Mouse (Mus musculus) forebrain, embryonic 11.5 days (tissue): ENCODE results near the gene Synpr. TPM values are rescaled to one million over a fixed set of nuclear protein-coding genes. Genes with fewer than 3 reads are reported as not detected.

ENCODE experiments used
- ATAC-seq: fragments of 200-750 bp; cut with Nextera tagmentation; replicated peaks from 2 replicates; pipeline ENCODE4 v1.8.0; 2017; ENCODE audit warnings: moderate TSS enrichment; ENCODE audit not compliant: low FRiP score
- DNase-seq: peaks from one replicate; pipeline ENCODE4 v3.0.0-alpha.2; 2017; ENCODE audit warnings: low spot score
- H3K27ac ChIP-seq: fragments of 300-500 bp; sonication (generic); 2 replicates; pipeline ENCODE4 v1.5.1; 2014; ENCODE audit warnings: low read depth, low read length
- H3K27me3 ChIP-seq: fragments of 300-500 bp; sonication (generic); 2 replicates; pipeline ENCODE4 v1.6.1; 2014; ENCODE audit warnings: mild to moderate bottlenecking, low read length, mixed read lengths; ENCODE audit not compliant: control insufficient read depth, insufficient read depth
- H3K36me3 ChIP-seq: fragments of 300-500 bp; sonication (generic); 2 replicates; pipeline ENCODE4 v1.6.1; 2014; ENCODE audit warnings: mild to moderate bottlenecking, low read length, moderate library complexity, mixed read lengths; ENCODE audit not compliant: control insufficient read depth, insufficient read depth
- H3K4me1 ChIP-seq: fragments of 300-500 bp; sonication (generic); replicated peaks from 2 replicates; pipeline ENCODE4 v1.6.1; 2014; ENCODE audit warnings: low read length, mixed read lengths; ENCODE audit not compliant: control insufficient read depth, insufficient read depth
- H3K4me2 ChIP-seq: fragments of 300-500 bp; sonication (generic); 2 replicates; pipeline ENCODE4 v1.6.1; 2014; ENCODE audit warnings: low read depth, mild to moderate bottlenecking, low read length, moderate library complexity, mixed read lengths; ENCODE audit not compliant: severe bottlenecking
- H3K4me3 ChIP-seq: fragments of 300-500 bp; sonication (generic); 2 replicates; pipeline ENCODE4 v1.5.1; 2014; ENCODE audit warnings: low read depth, low read length
- H3K9ac ChIP-seq: fragments of 300-500 bp; sonication (generic); 2 replicates; pipeline ENCODE4 v1.6.1; 2014; ENCODE audit warnings: low read length
- H3K9me3 ChIP-seq: fragments of 300-500 bp; sonication (generic); 2 replicates; pipeline ENCODE4 v1.6.1; 2016; ENCODE audit warnings: low read length, mixed read lengths; ENCODE audit not compliant: control insufficient read depth
- WGBS: fragments of 180-500 bp; shearing (Covaris S2); extraction: QIAGEN DNeasy Blood & Tissue Kit; methylation state at CpG from one replicate; pipeline ENCODE4 v1.1.7; 2014; 5-methylcytosine and 5-hydroxymethylcytosine counted together
- polyA plus RNA-seq: library from polyadenylated mRNA; unstranded; fragments of >200 nt; fragmentation: Nextera tagmentation; extraction: Ambion mirVana; gene quantifications from 2 replicates; pipeline ENCODE4 v1.2.1, GENCODE M21; 2014

Gene Synpr
- polyA plus RNA-seq, 1 experiment from 2014 or later = 5.4 TPM

DNA sequence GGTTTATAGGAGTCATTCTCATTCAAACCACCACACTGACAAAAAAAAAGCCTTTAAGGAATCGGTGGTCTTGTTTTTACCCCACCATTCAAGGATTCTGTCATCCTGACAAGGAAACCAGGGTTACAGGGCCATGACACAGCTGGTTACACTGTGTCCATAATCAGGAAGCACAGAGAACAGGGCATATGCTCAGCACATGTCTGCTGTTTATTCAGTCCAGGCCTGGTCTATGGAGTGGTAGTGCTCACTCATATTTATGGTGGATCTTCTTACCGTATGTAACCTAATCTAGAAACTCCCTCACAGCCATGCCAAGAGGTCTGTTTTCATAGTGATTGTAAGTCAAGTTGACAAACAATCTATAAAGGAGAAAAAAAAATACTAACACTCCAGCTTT, 293.5 kb downstream of the Synpr start:
- Histone ChIP-seq H3K4me2 (no peak overlapping the region), H3K4me3 (no peak overlapping the region), H3K36me3 (no peaks in the 10 kb centered on the region), H3K4me1 (no peaks in the 10 kb centered on the region), H3K9me3 (no peaks in the 10 kb centered on the region), H3K27ac (no peak overlapping the region), H3K9ac (no peak overlapping the region), H3K27me3 (no peaks in the 10 kb centered on the region)
- WGBS = 85% methylated on average over 2 of the region's 2 CpGs
- no peak for ATAC-seq
- DNase-seq = no peak

DNA sequence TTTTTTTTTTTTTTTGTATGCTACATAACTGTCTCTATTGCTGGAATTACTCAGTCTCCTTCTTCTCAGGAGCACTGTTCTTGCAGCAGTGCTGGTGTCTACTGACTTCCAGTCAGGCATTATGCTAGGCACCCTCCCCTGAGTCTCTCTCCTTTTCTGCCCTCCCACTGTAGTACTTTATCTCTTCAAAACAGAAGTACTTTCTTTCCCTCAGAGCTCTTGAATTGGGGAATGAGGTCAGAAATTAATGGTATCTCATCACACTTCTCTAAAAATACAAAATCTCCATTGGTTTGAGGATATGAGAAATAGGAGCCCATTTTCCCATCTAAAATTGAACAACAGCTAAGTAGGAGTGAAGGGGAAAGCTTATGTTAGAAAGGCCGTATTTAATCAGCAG, 294.2 kb downstream of the Synpr start:
- H3K4me3 ChIP-seq = no peak overlapping the region
- WGBS = 71% methylated on average over 1 of the region's 1 CpGs

DNA sequence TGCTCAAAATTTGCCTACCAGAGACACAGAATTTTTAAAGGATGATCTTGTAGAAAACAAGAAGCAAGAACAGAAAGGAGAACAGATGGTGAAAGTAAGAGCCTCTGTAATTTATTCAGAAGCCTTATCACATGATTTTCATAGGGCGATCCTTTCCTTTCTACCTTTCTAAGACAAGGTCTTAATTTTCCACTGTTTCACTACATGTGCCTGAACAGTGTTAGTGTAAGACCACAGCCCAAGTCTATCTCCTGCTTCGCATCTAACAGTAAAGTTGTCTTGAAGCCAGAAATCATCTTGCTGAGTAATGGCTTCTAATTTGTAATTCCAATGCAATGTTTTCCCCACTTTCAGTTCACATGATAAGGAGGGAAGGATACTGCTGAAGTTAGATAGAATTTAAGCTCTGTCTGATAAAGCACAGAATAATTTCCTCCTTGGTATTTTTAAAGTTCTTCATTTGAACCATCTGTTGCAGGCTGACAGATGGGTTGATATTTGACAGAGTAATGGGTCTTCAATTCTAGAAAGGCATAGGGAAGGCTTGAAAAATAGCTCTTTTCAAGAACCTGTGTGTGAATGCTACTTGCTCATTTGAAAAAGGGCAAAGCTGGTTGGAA, 308.9 kb downstream of the Synpr start:
- H3K27me3 ChIP-seq = no peaks in the 10 kb centered on the region
- no peak overlapping the region for H3K9ac ChIP-seq
- no peaks in the 10 kb centered on the region for H3K4me1 ChIP-seq
- H3K36me3 ChIP-seq = no peaks in the 10 kb centered on the region
- no peak overlapping the region for H3K27ac ChIP-seq
- H3K4me2 ChIP-seq = no peak overlapping the region
- no peaks in the 10 kb centered on the region for H3K9me3 ChIP-seq
- WGBS = 98% methylated on average over 2 of the region's 2 CpGs
- DNase-seq (no peak), ATAC-seq (no peak)
- H3K4me3 ChIP-seq = no peak overlapping the region

More for the DNA sequence above, 294.2 kb downstream of the Synpr start:
- no peak for DNase-seq
- Histone ChIP-seq H3K27me3 (no peaks in the 10 kb centered on the region), H3K36me3 (no peaks in the 10 kb centered on the region), H3K4me1 (no peaks in the 10 kb centered on the region), H3K27ac (no peak overlapping the region), H3K9ac (no peak overlapping the region), H3K4me2 (no peak overlapping the region), H3K9me3 (no peaks in the 10 kb centered on the region)
- ATAC-seq = no peak

DNA sequence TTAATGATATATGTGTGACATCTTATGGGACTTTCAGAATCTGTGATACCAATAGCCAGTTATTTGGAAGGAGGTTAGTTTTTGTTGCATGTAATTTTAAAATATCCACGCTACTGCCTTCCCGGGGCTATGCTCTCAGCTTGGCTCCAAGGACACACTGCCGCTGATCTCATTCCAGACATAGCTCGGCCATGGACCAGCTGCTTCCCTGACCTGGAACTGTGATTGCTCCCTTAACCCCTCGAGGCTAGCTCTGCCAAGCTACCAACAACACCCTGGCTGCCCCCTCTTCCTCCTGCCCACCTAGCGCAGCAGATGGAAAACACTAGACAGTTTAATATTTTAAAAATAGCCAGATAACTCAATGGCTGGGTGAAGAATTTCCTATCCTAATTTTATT, 311.7 kb downstream of the Synpr start:
- no peak overlapping the region for H3K9ac ChIP-seq
- H3K4me1 ChIP-seq = no peaks in the 10 kb centered on the region
- H3K36me3 ChIP-seq = no peaks in the 10 kb centered on the region
- H3K27ac ChIP-seq = no peak overlapping the region
- no peak for ATAC-seq
- H3K4me2 ChIP-seq = no peak overlapping the region
- no peaks in the 10 kb centered on the region for H3K27me3 ChIP-seq
- no peaks in the 10 kb centered on the region for H3K9me3 ChIP-seq
- WGBS = 78% methylated on average over 6 of the region's 6 CpGs
- no peak for DNase-seq
- H3K4me3 ChIP-seq = no peak overlapping the region

DNA sequence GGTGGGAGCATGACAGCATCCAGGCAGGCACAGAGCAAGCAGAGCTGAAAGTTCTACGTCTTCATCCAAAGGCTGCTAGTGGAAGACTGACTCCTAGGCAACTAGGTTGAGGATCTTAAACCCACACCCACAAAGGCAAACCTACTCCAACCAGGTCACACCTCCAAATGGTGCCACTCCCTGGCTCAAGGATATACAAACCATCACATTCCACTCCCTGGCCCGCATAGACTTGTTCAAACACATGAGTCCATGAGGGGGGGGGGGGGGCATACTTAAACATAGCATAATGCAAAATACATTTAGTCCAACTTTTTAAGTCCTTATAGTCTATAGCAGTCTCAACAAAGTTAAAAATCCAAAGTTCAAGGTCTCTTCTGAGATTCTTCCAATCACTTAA, 312.6 kb downstream of the Synpr start:
- ATAC-seq (no peak), DNase-seq (no peak)
- Histone ChIP-seq H3K4me1 (no peaks in the 10 kb centered on the region), H3K4me2 (no peak overlapping the region), H3K4me3 (no peak overlapping the region), H3K36me3 (no peaks in the 10 kb centered on the region), H3K27ac (no peak overlapping the region), H3K9ac (no peak overlapping the region), H3K27me3 (no peaks in the 10 kb centered on the region), H3K9me3 (no peaks in the 10 kb centered on the region)
- WGBS = 90% methylated on average over 2 of the region's 2 CpGs

DNA sequence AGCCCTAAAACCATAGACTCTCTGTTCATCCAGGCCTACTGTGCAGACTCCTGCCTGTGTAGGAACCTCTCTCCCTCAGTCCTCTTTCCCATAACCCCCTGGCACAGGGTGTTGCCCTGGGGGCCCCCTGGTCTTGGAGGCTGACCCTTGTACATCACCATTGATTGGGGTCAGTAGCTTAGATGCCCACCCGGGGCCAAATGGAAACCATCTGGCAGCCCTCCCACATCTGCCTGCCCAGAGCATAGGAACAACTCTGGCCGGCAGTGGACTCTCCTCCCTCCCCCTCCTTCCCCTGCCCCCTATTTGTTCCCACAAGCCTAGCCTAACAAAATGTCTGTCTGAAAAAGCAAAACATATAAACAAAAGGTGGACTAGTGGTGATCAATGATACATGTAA, 336.0 kb downstream of the Synpr start:
- ATAC-seq = no peak
- no peak overlapping the region for H3K9ac ChIP-seq
- no peaks in the 10 kb centered on the region for H3K9me3 ChIP-seq
- no peaks in the 10 kb centered on the region for H3K36me3 ChIP-seq
- H3K4me2 ChIP-seq = no peak overlapping the region
- DNase-seq = no peak
- H3K27ac ChIP-seq = no peak overlapping the region
- H3K4me3 ChIP-seq = no peak overlapping the region
- no peaks in the 10 kb centered on the region for H3K4me1 ChIP-seq
- 54% methylated on average over 2 of the region's 2 CpGs for WGBS
- H3K27me3 ChIP-seq = no peaks in the 10 kb centered on the region

DNA sequence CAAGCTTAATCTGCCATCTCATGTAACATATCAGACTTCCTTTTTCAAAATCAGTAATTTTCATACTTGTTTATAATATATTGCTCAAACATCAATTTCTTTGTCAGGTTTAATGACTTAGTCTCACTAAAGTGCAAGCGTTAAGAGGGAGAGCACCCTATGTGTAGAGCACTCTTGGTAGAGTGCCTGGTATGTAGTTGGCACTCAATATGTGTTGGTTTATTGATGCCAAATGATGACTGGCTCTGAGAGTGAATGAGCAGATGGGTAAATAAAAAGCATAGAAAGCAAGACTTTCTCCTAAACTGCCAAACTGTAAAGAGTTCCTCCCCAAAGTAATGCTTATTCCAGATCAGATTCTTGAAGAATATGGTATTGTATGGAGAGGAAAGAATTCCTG, 365.3 kb downstream of the Synpr start:
- no peak overlapping the region for H3K9ac ChIP-seq
- H3K4me1 ChIP-seq = no peaks in the 10 kb centered on the region
- H3K4me2 ChIP-seq = no peak overlapping the region
- DNase-seq (no peak), ATAC-seq (no peak)
- H3K36me3 ChIP-seq = no peaks in the 10 kb centered on the region
- no peak overlapping the region for H3K27ac ChIP-seq
- 93% methylated on average over 1 of the region's 1 CpGs for WGBS
- H3K27me3 ChIP-seq = no peaks in the 10 kb centered on the region
- H3K9me3 ChIP-seq = no peaks in the 10 kb centered on the region
- H3K4me3 ChIP-seq = no peak overlapping the region

DNA sequence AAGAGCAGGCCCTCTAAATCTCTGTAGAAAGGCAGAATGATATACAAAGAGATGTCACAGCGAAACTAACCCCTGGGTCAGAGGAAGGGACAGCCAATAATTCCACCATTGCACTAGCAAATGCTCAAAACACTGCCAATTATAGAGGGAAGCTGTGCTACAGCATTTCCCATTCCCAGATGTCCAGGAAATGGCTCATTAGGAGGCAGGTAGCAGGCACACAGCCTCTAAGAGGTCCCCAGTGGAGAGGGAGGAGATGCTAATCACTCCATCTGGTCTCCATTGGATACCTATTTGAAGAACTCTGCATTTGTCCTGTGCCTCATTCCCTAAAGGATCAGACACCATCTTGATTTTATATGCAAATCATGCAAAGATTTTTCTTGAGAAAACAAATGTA, 366.5 kb downstream of the Synpr start:
- no peak overlapping the region for H3K4me3 ChIP-seq
- H3K27me3 ChIP-seq = no peaks in the 10 kb centered on the region
- no peak overlapping the region for H3K9ac ChIP-seq
- ATAC-seq (peak; percentile 72), DNase-seq (no peak)
- 85% methylated on average over 1 of the region's 1 CpGs for WGBS
- H3K36me3 ChIP-seq = no peaks in the 10 kb centered on the region
- H3K4me2 ChIP-seq = no peak overlapping the region
- H3K4me1 ChIP-seq = no peaks in the 10 kb centered on the region
- no peaks in the 10 kb centered on the region for H3K9me3 ChIP-seq
- no peak overlapping the region for H3K27ac ChIP-seq

DNA sequence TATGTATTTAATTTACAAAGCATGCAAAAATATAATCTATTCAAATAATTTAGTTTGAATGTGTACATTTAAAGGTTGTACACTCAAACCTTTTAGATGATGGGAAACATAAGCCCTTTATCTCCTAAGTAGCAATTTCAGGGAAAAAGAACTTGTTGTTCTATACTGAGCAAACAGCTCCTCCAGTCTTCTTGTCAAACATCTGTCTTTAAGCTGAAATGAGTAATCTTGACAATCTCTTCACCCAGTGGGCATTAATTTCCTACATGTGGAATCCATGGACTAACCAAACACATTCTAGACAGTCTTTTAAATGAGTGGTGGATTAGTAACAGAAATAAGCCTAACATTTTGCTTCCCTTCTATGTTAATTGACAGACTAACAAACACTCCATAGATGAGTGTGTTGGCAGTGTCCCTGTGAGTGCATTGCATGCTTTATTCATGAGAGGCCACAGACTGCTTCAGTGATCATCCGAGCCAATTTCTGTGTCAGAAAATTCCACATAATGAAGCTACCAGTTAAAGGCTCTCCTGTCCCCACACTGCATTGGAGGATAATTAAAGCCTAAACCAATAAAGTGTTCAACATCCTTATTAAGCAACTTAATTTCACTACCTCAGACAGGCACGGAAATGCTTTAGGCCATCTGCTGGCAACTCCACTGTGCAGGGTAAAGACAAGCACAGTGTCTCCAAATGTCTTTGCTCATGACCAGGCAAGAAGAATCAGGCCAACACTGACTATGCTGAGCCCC, 367.1 kb downstream of the Synpr start:
- Histone ChIP-seq H3K4me3 (no peak overlapping the region), H3K4me1 (no peaks in the 10 kb centered on the region), H3K27ac (0 out of 2 replicates have a peak overlapping the region, but pooled peaks have one; percentile 41), H3K9ac (no peak overlapping the region), H3K36me3 (no peaks in the 10 kb centered on the region), H3K9me3 (no peaks in the 10 kb centered on the region), H3K27me3 (no peaks in the 10 kb centered on the region), H3K4me2 (no peak overlapping the region)
- WGBS = 46% methylated on average over 2 of the region's 2 CpGs
- DNase-seq = no peak
- peak; percentile 84 for ATAC-seq
